Mouse (Mus musculus) megakaryocyte progenitor cell, adult 5-6 weeks (primary cell): ENCODE measurements around the gene Gnai2. TPM values are rescaled to one million over a fixed set of nuclear protein-coding genes. Genes with fewer than 3 reads are reported as not detected.
"Not testable (repeated sequence)": the region's sequence is repeated elsewhere in the genome, so short reads cannot be mapped to it uniquely, and the experiment has no call there.

Source experiments
- ATAC-seq: replicated peaks from 2 replicates; pipeline ENCODE4 v1.8.0; 2016; ENCODE audit warnings: mild to moderate bottlenecking, moderate TSS enrichment, inconsistent platforms; ENCODE audit not compliant: poor library complexity
- total RNA-seq, 2 experiments: library from RNA; stranded (forward) in 1 of 2; stranded (reverse) in 1 of 2; fragments of 157-497, 149-512 nt in 1 of 2; fragments of 200-1000 nt in 1 of 2; gene quantifications; 2 replicates each; pipeline versions ENCODE4 v1.2.3 to v1.2.4; 2015 to 2017

The Gnai2 gene
- total RNA-seq, 2 experiments from 2014 or later = 333 to 432 TPM

- ATAC-seq = no peak
These were observed 41.8 kb downstream of the Gnai2 start for GRCm38 (mm10) chr9:107593101-107593976.

- ATAC-seq = no peak
These were observed 44.5 kb downstream of the Gnai2 start for GRCm38 (mm10) chr9:107590773-107591060.

GRCm38 (mm10) chr9:107590058-107590772, 45.0 kb downstream of the Gnai2 start:
- ATAC-seq = peak; percentile 32

GRCm38 (mm10) chr9:107587833-107588639, 47.1 kb downstream of the Gnai2 start:
- peak; percentile 24 for ATAC-seq

- ATAC-seq = peak; percentile 86
These were observed 48.0 kb downstream of the Gnai2 start, which contains the start of gene Ifrd2 for GRCm38 (mm10) chr9:107586974-107587832. TSS of gene Ifrd2 (plus strand) at chr9:107587642.

- ATAC-seq = no peak
These were observed 48.7 kb downstream of the Gnai2 start for GRCm38 (mm10) chr9:107586504-107586903.

- ATAC-seq = no peak
These were observed 52.0 kb downstream of the Gnai2 start for GRCm38 (mm10) chr9:107583174-107583573.

- no peak for ATAC-seq
These were observed 52.6 kb downstream of the Gnai2 start for GRCm38 (mm10) chr9:107582509-107583062.

GRCm38 (mm10) chr9:107581584-107581983, 53.6 kb downstream of the Gnai2 start:
- ATAC-seq = no peak

GRCm38 (mm10) chr9:107580501-107581317, 54.5 kb downstream of the Gnai2 start, which contains the start of gene Hyal3:
TSS of gene Hyal3 (plus strand) at chr9:107580818.
- ATAC-seq = peak; percentile 84

- ATAC-seq = no peak
These were observed 55.9 kb downstream of the Gnai2 start for GRCm38 (mm10) chr9:107579023-107579900.

GRCm38 (mm10) chr9:107578587-107578986, 56.6 kb downstream of the Gnai2 start, which contains the start of gene Naa80:
TSS of gene Naa80 (plus strand) at chr9:107578887.
- no peak for ATAC-seq

GRCm38 (mm10) chr9:107577871-107578270, 57.3 kb downstream of the Gnai2 start:
- no peak for ATAC-seq

- ATAC-seq = peak; percentile 71
These were observed 58.6 kb downstream of the Gnai2 start, which contains the start of gene Hyal1 for GRCm38 (mm10) chr9:107576357-107577107. TSS of gene Hyal1 (plus strand) at chr9:107576927.

GRCm38 (mm10) chr9:107575579-107576356, 59.4 kb downstream of the Gnai2 start:
- ATAC-seq = no peak

GRCm38 (mm10) chr9:107573774-107574173, 61.4 kb downstream of the Gnai2 start:
- ATAC-seq = not testable (repeated sequence)
